Mouse (Mus musculus) gastrocnemius, postnatal 10 days (tissue): ENCODE measurements around the gene Cdc34. TPM values are rescaled to one million over a fixed set of nuclear protein-coding genes. Genes with fewer than 3 reads are reported as not detected.
A peak's percentile ranks its signal among the peaks of the same experiment; 100 is the strongest.

Experiments used
- DNase-seq: peaks from one replicate; pipeline ENCODE4 v3.0.0; 2021; ENCODE audit warnings: mixed read lengths
- total RNA-seq, 2 experiments: library from RNA; stranded (reverse); gene quantifications; 2 replicates each; pipeline ENCODE4 v1.2.3; 2021

The Cdc34 gene
- total RNA-seq, 2 experiments from 2014 or later, result 265 to 287 TPM

DNA sequence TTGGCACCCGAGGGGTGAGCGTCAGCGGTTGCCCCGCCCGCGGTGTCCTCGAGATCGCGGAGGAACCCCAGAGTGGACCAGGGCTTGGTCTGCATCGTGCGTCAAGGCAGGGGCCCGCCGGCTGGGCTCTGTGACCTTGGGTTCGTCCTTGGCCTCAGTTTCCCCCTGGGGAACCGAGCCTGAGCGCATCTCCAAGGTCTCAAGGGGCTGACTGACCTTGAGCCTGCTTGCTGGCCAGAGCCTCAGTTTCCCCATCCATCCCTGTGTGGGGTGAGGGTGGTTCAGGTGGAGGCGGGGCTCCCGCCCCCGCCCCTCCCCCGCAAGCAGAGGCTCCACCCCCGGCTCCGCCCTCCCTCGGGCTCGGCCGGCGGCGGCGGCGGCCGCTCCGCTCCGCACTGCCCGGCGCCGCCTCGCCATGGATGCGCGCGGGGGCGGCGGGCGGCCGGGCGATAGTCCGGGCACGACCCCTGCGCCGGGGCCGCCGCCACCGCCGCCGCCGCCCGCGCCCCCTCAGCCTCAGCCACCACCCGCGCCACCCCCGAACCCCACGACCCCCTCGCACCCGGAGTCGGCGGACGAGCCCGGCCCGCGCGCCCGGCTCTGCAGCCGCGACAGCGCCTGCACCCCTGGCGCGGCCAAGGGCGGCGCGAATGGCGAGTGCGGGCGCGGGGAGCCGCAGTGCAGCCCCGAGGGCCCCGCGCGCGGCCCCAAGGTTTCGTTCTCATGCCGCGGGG lies 34.4 kb downstream of the Cdc34 start, which contains the start of gene Hcn2:
Gene Hcn2 (plus strand): TSS at position 381 of the 734 bp plus-strand sequence.
- no peak for DNase-seq

DNA sequence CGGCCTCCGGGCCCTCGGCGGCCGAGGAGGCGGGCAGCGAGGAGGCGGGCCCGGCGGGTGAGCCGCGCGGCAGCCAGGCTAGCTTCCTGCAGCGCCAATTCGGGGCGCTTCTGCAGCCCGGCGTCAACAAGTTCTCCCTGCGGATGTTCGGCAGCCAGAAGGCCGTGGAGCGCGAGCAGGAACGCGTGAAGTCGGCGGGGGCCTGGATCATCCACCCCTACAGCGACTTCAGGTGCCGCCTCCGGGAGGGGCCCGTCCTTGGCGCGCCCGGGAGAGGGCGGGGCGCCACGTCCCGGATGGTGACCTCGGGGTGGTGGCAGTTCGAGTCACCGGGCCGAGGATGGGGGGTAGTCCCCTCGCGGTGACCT lies 35.0 kb downstream of the Cdc34 start:
- no peak for DNase-seq

- peak; percentile 80 for DNase-seq
Observed at GRCm38 (mm10) chr10:79717640-79718357, 35.8 kb downstream of the Cdc34 start.

DNA sequence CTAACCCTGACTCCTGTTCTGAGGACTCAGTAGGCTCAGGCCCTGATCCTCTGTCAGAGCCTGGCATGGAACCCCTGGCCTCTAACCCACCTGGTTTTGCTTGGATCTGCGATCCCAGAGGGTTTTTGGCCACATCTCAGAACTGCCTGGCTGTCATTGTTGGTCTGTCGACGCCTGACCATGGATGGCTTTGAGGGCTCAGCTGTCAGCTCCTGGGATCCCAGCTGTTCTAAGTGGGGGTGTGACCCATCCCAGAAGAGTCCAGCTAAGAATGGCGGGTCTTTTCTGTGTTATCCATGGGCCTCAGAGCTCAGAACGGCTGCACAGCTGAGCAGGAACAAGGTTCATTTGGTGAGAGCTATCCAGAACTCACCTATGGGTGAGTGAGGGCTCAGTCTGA lies 39.1 kb downstream of the Cdc34 start:
- no peak for DNase-seq

DNA sequence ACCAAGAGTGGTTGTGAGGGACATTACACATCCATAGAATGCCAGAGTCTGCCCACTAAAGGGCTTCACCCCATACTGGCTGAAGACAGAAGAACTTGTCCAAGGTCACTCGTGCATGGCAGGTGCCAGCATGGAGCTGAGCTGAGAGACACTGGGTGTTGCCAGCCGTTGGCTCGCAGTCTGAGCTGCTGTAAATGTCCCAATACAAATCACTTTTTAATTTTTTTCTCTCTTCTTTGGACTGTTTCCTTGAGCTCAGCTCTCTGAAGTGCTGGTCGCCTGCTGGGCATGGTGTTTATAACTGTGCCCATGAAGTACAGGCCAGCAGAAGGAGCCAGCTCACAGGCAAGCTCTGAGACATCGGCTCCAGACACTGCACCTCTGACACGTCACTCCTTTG lies 41.1 kb downstream of the Cdc34 start:
- no peak for DNase-seq

GRCm38 (mm10) chr10:79723692-79724091 lies 41.7 kb downstream of the Cdc34 start:
- DNase-seq, result no peak

DNA sequence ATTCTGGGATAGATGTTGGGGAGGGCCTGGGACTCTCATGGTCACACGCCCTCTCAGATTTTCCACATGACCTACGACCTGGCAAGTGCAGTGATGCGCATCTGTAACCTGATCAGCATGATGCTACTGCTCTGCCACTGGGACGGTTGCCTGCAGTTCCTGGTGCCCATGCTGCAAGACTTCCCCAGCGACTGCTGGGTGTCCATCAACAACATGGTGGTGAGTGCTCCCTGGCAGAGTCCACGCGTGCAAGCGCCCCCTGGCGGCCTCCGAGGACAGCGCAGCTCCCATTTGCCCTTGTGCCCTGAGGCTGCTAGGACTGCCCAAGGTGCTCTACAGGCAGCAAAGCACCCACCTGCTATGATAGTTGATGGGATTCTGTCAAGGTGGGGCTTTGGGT lies 44.1 kb downstream of the Cdc34 start:
- peak; percentile 62 for DNase-seq

DNA sequence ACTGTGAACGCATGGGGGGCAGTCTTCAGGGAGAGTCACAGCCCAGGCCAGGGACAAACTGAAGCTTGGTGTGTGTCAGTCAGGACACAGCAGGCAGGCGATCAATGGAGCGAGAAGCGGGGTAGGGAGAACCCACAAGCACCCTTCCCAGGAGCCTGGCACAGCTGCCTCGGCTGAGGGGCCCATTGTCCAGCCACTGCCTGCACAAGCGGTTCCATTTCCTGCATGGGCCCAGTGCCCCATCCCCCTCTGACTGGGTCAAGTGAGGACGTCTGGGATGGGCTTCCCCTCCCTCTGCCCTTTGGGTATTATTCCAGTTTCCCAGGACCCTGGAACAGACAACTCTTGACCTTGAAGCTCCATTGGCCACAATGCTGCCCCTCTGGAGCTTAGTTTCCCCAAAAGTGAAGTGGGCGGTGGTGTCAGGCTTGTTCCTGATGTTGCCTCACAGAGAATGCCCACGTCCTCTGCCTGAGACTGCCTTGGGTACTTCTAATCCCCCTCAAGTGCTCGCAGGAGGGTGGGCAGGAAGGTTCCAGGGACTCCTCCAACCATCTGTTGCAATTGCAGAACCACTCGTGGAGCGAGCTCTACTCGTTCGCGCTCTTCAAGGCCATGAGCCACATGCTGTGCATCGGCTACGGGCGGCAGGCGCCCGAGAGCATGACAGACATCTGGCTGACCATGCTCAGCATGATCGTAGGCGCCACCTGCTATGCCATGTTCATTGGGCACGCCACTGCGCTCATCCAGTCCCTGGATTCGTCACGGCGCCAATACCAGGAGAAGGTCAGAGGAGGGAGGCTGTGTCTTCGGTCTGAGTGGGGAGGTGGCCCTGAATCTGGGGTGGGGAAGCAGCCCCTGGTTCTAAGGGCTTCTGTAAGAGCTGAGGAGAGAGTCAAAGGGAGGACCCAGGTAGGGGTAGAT lies 46.6 kb downstream of the Cdc34 start:
- no peak for DNase-seq

GRCm38 (mm10) chr10:79729357-79729965 lies 47.5 kb downstream of the Cdc34 start:
- DNase-seq, result peak; percentile 49

DNA sequence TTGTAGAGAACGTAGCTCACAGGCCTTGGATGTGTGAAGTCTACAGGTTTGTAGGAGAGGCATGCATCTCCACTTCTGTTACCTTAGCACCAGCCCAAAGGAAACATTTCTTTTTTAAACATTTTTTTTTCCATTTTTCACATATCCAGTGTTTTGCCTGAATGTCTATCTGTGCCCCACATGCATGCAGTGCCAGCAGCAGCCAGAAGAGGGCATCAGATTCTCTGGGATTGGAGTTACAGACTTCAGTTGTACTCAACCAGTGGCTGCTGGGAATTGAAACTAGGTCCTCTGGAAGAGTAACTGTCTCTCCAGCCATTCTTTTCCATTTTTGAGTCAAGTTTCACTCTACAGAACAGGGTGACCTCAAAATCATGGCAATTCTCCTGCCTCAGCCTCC lies 50.5 kb downstream of the Cdc34 start:
- DNase-seq, result no peak

DNA sequence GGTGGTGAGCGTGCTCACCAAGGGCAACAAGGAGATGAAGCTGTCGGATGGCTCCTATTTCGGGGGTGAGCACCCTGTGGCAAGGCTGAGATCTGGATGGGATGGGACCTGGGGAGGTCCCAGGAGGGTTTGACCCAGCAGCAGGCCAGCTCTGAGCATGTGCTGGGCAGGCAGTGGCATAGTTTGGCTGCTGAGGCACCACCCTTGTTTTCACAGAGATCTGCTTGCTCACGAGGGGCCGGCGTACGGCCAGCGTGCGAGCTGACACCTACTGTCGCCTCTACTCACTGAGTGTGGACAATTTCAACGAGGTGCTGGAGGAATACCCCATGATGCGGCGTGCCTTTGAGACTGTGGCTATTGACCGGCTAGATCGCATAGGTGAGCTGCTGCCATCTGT lies 51.9 kb downstream of the Cdc34 start:
- DNase-seq, result no peak

- DNase-seq, result no peak
Observed at GRCm38 (mm10) chr10:79735361-79735760, 53.4 kb downstream of the Cdc34 start.

- DNase-seq, result no peak
Observed at GRCm38 (mm10) chr10:79736706-79737105, 54.7 kb downstream of the Cdc34 start.

Other genes starting within 250 kb of the Cdc34 start
- gene Vmn2r83, start 213.5 kb upstream of the Cdc34 start, total RNA-seq, result not detected
- 1 to 10 TPM; 2.3 to 2.6 TPM for gene Plpp2, start 148.4 kb upstream of the Cdc34 start, total RNA-seq
- 10 to 100 TPM; 16.1 to 18.2 TPM for gene Mier2, start 127.0 kb upstream of the Cdc34 start, total RNA-seq
- gene Theg, start 94.9 kb upstream of the Cdc34 start, total RNA-seq, result not detected
- gene C2cd4c, start 68.2 kb upstream of the Cdc34 start, total RNA-seq, result under 1 TPM; 0.07 to 0.16 TPM
- gene Shc2, start 44.3 kb upstream of the Cdc34 start, total RNA-seq, result 1 to 10 TPM; 2.7 to 5.3 TPM
- gene Odf3l2, start 36.5 kb upstream of the Cdc34 start, total RNA-seq, result under 1 TPM; 0.26 to 0.97 TPM
- gene Madcam1, start 17.6 kb upstream of the Cdc34 start, total RNA-seq, result not detected
- 10 to 100 TPM; 18.3 to 18.7 TPM for gene Tpgs1, start 12.8 kb upstream of the Cdc34 start, total RNA-seq
- 1 to 10 TPM; 2.3 to 2.7 TPM for gene Gzmm, start 6.8 kb downstream of the Cdc34 start, total RNA-seq
- 100 to 1,000 TPM; 420 to 439 TPM for gene Bsg, start 22.3 kb downstream of the Cdc34 start, total RNA-seq
- under 1 TPM; 0.86 to 0.96 TPM for gene Hcn2, start 34.4 kb downstream of the Cdc34 start, total RNA-seq
- gene Polrmt, start 64.4 kb downstream of the Cdc34 start, total RNA-seq, result 10 to 100 TPM; 20.8 to 24.6 TPM
- gene Fgf22, start 72.9 kb downstream of the Cdc34 start, total RNA-seq, result not detected
- 10 to 100 TPM; 35.2 to 36.1 TPM for gene Rnf126, start 84.8 kb downstream of the Cdc34 start, total RNA-seq
- gene Fstl3, start 95.1 kb downstream of the Cdc34 start, total RNA-seq, result 1 to 10 TPM; 1.1 to 1.6 TPM
- gene Prss57, start 108.8 kb downstream of the Cdc34 start, total RNA-seq, result under 1 TPM in 1 of 2 experiments, not detected in 1; 0.11 TPM
- gene Palm, start 111.4 kb downstream of the Cdc34 start, total RNA-seq, result 10 to 100 TPM; 26.6 to 36.8 TPM
- under 1 TPM in 1 of 2 experiments, not detected in 1; 0.54 TPM for gene Misp, start 138.8 kb downstream of the Cdc34 start, total RNA-seq
- 100 to 1,000 TPM in 1 of 2 experiments, 10 to 100 TPM in 1; 75.2 to 110 TPM for gene Ptbp1, start 172.2 kb downstream of the Cdc34 start, total RNA-seq
- gene Prtn3, start 192.3 kb downstream of the Cdc34 start, total RNA-seq, result 1 to 10 TPM in 1 of 2 experiments, not detected in 1; 2.1 TPM
- gene Plppr3, start 192.4 kb downstream of the Cdc34 start, total RNA-seq, result 1 to 10 TPM in 1 of 2 experiments, under 1 TPM in 1; 0.49 to 1.6 TPM
- gene Elane, start 204.1 kb downstream of the Cdc34 start, total RNA-seq, result 1 to 10 TPM in 1 of 2 experiments, not detected in 1; 1.9 TPM
- 10 to 100 TPM; 21.5 to 22.8 TPM for gene Cfd, start 208.7 kb downstream of the Cdc34 start, total RNA-seq
- 10 to 100 TPM; 39.6 to 43.8 TPM for gene Med16, start 226.7 kb downstream of the Cdc34 start, total RNA-seq
- not detected for gene Gm26602, start 228.7 kb downstream of the Cdc34 start, total RNA-seq
- under 1 TPM; 0.23 to 0.59 TPM for gene Kiss1r, start 234.8 kb downstream of the Cdc34 start, total RNA-seq
- 100 to 1,000 TPM; 101 to 108 TPM for gene R3hdm4, start 239.0 kb downstream of the Cdc34 start, total RNA-seq
- 1 to 10 TPM; 2.6 to 4.1 TPM for gene Arid3a, start 244.8 kb downstream of the Cdc34 start, total RNA-seq